Mouse (Mus musculus) liver, embryonic 16.5 days (tissue): Measurements from ENCODE around the gene Ccdc33. TPM values are rescaled to one million over a fixed set of nuclear protein-coding genes. Genes with fewer than 3 reads are reported as not detected.

Experiments
- ATAC-seq: fragments of 200-750 bp; cut with Nextera tagmentation; 2 replicates; pipeline ENCODE4 v1.8.0; 2017; ENCODE audit warnings: low read depth, mild to moderate bottlenecking, moderate number of reproducible peaks, moderate library complexity
- H3K27ac ChIP-seq: fragments of 300-500 bp; sonication (generic); 2 replicates; pipeline ENCODE4 v1.5.1; 2014; ENCODE audit warnings: mild to moderate bottlenecking, low read length
- H3K27me3 ChIP-seq: fragments of 300-500 bp; sonication (generic); 2 replicates; pipeline ENCODE4 v1.6.1; 2014; ENCODE audit warnings: low read depth, low read length, mixed read lengths; ENCODE audit not compliant: control insufficient read depth, insufficient read depth
- H3K36me3 ChIP-seq: fragments of 300-500 bp; sonication (generic); 2 replicates; pipeline ENCODE4 v1.6.1; 2014; ENCODE audit warnings: mild to moderate bottlenecking; ENCODE audit not compliant: control insufficient read depth, insufficient read depth
- H3K4me1 ChIP-seq: fragments of 300-500 bp; sonication (generic); 2 replicates; pipeline ENCODE4 v1.6.1; 2014; ENCODE audit warnings: low read depth, low read length, mixed read lengths; ENCODE audit not compliant: control insufficient read depth
- H3K4me2 ChIP-seq: fragments of 300-500 bp; sonication (generic); 2 replicates; pipeline ENCODE4 v1.6.1; 2014; ENCODE audit warnings: low read depth, low read length, mixed read lengths
- H3K4me3 ChIP-seq: fragments of 300-500 bp; sonication (generic); 2 replicates; pipeline ENCODE4 v1.5.1; 2014; ENCODE audit warnings: low read depth, mild to moderate bottlenecking, low read length
- H3K9ac ChIP-seq: fragments of 300-500 bp; sonication (generic); 2 replicates; pipeline ENCODE4 v1.6.1; 2014; ENCODE audit warnings: low read depth, low read length
- H3K9me3 ChIP-seq: fragments of 300-500 bp; sonication (generic); replicated peaks from 2 replicates; pipeline ENCODE4 v1.6.1; 2016; ENCODE audit warnings: low read length; ENCODE audit not compliant: control insufficient read depth
- WGBS: fragments of 180-500 bp; shearing (Covaris S2); extraction: QIAGEN DNeasy Blood & Tissue Kit; methylation state at CpG from one replicate; pipeline ENCODE4 v1.1.7; 2014; ENCODE audit not compliant: insufficient replicate concordance; 5-methylcytosine and 5-hydroxymethylcytosine counted together
- polyA plus RNA-seq: library from polyadenylated mRNA; unstranded; fragments of >200 nt; fragmentation: Nextera tagmentation; extraction: Ambion mirVana; gene quantifications from 2 replicates; pipeline ENCODE4 v1.2.1, GENCODE M21; 2015

The Ccdc33 gene
- polyA plus RNA-seq, 1 experiment from 2014 or later = not detected

DNA sequence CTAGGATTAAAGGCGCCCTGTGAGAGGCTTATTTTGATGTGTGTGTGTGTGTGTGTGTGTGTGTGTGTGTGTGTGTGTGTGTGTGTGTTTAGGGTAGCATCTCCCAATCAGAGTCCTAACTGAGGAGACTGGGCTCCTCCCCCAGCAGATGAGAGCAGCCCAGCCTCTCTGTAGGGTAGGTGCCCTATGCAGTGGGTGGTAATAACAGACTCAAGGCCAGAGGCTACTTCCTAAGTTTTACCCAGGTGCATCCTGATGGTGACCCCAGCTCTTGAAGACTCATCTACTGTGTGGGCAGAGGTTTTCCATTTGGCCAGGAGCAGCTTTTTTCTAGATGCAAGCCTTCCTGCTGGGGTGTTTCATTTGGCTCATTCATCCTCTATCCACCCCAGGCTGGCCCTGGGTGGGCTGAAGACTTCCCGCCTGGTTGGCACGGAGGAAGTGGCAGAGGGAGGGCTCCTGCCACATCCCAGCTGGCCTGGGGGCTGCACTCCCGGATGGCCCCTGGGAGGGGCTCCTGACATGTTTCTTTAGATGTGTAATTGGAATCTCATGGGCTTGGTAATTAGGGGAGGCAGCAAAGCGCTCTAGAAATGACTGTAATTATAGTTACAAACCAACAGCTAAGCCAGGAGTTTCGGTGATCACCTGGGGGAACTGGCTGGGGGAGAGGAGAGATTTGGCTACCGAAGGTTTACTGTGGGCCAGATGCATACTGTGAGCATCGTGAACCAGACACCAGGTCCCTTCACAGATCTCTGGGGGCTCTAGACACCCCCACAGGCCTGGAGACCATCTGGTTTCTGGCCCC is 125.6 kb downstream of the Ccdc33 start:
- H3K4me2 ChIP-seq = no peak overlapping the region
- WGBS = 46% methylated on average over 8 of the region's 8 CpGs
- H3K4me1 ChIP-seq = peaks cover 5% of the 10 kb centered on the region; the same call in 1 of the 2 replicates
- no peak overlapping the region for H3K27ac ChIP-seq
- no peak overlapping the region for H3K4me3 ChIP-seq
- H3K36me3 ChIP-seq = no peaks in the 10 kb centered on the region
- no peak overlapping the region for H3K9ac ChIP-seq
- no peaks in the 10 kb centered on the region for H3K9me3 ChIP-seq
- peaks cover 14% of the 10 kb centered on the region for H3K27me3 ChIP-seq
- no peak for ATAC-seq

DNA sequence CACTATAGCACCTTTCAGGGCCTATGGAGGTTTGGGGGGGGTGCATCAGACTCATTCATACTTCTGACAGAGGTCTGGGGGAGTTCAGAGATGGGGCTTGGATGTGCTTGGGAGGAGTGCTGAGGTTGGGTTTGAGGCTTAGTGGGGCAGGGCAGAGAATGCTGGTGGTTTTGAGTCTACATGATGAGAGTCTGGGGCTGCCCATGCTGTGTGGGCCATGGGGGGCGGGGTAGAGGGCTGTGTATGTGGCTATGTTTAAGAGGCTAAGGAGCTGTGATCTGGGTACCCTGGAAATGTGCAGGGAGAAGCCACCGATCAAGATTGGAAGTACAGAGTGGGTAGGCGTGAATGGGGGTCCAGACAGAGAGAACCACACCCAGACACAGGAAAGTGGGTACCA is 126.6 kb downstream of the Ccdc33 start:
- no peak for ATAC-seq
- WGBS = 51% methylated on average over 3 of the region's 3 CpGs
- Histone ChIP-seq H3K27ac (no peak overlapping the region), H3K27me3 (peaks cover 6% of the 10 kb centered on the region; the same call in 1 of the 2 replicates), H3K4me1 (no peaks in the 10 kb centered on the region), H3K4me3 (no peak overlapping the region), H3K9me3 (no peaks in the 10 kb centered on the region), H3K36me3 (no peaks in the 10 kb centered on the region), H3K9ac (no peak overlapping the region), H3K4me2 (no peak overlapping the region)

DNA sequence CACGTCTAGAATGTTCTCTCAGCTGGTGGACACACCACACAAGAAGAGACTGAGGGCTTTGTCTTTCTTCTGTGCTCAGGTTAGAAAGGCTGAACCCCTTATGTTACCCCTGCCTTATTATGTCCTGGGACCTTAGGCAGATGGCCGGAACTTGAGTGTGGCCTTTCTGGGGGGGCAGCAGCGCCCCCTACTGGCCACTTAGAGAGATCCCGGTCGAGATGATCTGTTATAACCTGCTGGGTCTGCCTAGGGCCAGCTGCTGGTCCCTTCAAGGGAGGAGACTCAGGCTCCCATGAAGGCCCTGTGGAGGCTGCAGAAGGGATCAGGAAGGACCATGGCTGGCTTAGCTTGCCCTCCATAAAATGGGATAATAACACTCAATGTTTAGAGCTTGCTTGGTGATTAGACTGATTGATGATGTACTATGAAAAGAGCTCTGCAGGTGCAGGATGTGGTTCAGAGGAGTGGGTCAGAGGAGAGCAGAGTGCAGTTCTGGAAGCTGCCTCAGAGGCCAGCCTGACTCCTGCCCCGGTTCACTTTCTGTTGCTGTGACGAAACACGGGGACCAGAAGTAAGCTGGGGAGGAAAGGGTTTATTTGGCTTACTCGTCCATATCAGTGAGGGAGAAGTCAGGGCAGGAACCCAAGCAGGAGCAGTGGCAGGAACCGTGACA is 128.0 kb downstream of the Ccdc33 start:
- Histone ChIP-seq H3K27me3 (no peaks in the 10 kb centered on the region), H3K27ac (no peak overlapping the region), H3K4me3 (no peak overlapping the region), H3K36me3 (no peaks in the 10 kb centered on the region), H3K9me3 (no peaks in the 10 kb centered on the region), H3K4me2 (no peak overlapping the region), H3K9ac (no peak overlapping the region), H3K4me1 (no peaks in the 10 kb centered on the region)
- 18% methylated on average over 10 of the region's 10 CpGs for WGBS
- ATAC-seq = no peak

DNA sequence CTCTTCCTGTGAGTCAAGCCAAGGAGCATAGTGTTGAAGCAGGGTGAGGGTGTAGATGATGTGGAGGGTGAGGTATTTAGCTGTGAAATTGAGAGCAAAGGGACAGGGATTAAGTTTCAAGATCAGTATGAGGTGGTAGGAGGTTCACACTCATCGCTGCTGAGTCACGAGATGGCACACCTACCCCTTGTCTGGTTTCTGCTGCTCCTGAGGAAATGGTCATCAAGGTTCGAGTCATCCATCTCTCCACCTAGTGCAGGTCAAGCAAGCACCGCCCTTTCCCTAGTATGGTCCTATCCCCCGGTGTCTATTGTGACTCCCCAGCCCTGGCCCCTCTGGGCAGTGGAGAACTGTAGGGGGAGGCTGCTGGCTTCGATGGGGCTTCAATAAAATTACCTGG is 129.3 kb downstream of the Ccdc33 start:
- no peak overlapping the region for H3K4me2 ChIP-seq
- no peaks in the 10 kb centered on the region for H3K36me3 ChIP-seq
- no peak overlapping the region for H3K4me3 ChIP-seq
- H3K9ac ChIP-seq = no peak overlapping the region
- no peak for ATAC-seq
- H3K27me3 ChIP-seq = no peaks in the 10 kb centered on the region
- WGBS = 68% methylated on average over 6 of the region's 6 CpGs
- H3K4me1 ChIP-seq = no peaks in the 10 kb centered on the region
- H3K27ac ChIP-seq = no peak overlapping the region
- no peaks in the 10 kb centered on the region for H3K9me3 ChIP-seq

DNA sequence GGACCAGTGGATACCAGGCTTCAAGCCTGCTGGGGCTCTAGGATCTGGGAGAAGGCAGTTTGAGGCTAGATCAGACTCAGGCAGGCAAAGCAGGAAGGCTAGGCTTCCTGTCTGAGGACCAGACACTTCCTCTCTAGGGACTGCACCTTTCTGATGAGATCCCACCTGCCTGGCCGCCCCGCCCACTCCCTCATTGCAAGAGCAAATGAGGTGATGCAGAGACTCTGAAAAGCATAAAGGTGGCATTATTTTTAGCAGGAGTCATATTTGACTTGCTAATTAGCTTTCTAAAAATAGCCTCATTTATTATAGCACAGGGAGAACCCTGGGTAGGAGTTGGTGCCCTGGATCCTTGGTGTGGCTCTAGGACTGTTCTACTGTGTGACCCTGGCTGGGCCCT is 130.5 kb downstream of the Ccdc33 start:
- H3K9ac ChIP-seq = no peak overlapping the region
- WGBS = 45% methylated on average over 2 of the region's 2 CpGs
- no peaks in the 10 kb centered on the region for H3K4me1 ChIP-seq
- H3K36me3 ChIP-seq = no peaks in the 10 kb centered on the region
- no peak overlapping the region for H3K4me3 ChIP-seq
- ATAC-seq = no peak
- H3K27ac ChIP-seq = no peak overlapping the region
- no peak overlapping the region for H3K4me2 ChIP-seq
- H3K9me3 ChIP-seq = no peaks in the 10 kb centered on the region
- H3K27me3 ChIP-seq = no peaks in the 10 kb centered on the region

DNA sequence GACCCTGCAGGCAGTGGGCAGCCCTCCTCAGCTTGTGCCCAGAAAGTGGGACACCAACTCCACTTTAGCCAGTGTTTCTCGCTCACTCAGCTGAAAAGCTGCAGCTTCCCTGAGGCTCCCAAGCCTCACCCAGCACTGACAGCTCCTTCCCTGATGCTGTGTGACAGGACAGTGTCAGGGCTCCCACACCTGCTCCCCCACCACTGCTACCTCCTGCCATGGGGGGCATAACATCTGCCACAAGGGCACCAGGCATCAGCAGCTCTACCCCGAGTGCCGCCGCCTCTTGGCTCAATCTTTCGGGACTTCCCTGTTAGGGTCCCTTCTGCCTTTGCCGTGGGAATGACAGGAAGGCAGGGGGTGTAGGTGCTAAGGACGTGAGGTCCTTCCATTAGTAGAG is 132.3 kb downstream of the Ccdc33 start:
- no peak for ATAC-seq
- no peak overlapping the region for H3K4me3 ChIP-seq
- H3K36me3 ChIP-seq = no peaks in the 10 kb centered on the region
- no peaks in the 10 kb centered on the region for H3K27me3 ChIP-seq
- H3K27ac ChIP-seq = no peak overlapping the region
- H3K9ac ChIP-seq = no peak overlapping the region
- no peaks in the 10 kb centered on the region for H3K4me1 ChIP-seq
- no peak overlapping the region for H3K4me2 ChIP-seq
- H3K9me3 ChIP-seq = no peaks in the 10 kb centered on the region
- 71% methylated on average over 7 of the region's 7 CpGs for WGBS

DNA sequence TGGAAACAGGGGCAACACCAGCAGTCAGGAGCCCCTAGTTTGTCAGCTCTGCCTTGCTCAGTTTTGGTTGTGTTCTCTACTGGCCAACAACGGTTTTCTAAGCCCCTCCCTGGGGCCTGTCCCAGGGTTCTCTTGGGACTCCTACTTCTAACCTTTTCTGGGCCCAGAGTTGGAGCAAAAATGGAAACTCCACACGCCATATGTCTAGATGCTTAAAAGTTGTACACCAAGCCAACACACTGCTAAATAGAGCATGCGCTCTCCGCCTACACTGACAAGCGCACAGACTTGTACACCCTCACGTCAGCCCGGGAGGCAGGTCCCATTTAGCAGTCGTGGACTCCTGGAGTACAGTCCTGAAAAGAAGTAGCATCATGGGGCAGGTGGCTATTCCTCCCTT is 133.3 kb downstream of the Ccdc33 start:
- 72% methylated on average over 8 of the region's 8 CpGs for WGBS
- H3K4me2 ChIP-seq = no peak overlapping the region
- no peak for ATAC-seq

DNA sequence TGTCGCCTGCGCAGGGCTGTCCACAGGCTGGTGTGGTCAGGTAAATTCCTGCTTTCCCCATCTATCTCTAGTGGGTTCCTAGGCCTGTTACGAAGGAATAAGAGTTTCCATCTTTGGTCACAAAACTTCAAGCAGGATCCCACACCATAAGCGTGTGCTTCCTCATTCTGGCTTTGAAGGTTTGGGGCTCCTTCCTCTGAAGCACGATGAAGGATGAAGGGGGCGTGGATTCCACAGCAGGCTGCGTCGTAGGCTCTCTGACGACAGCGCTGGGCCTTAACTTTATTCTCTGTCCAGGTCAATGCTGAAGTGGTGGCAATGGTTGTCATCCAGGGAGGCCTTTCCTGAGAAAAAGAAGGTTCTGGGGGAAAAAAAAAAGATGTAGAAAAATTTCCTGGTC is 138.1 kb downstream of the Ccdc33 start:
- WGBS = 41% methylated on average over 10 of the region's 10 CpGs
- Histone ChIP-seq H3K36me3 (no peaks in the 10 kb centered on the region), H3K4me2 (no peak overlapping the region), H3K27ac (no peak overlapping the region), H3K4me1 (no peaks in the 10 kb centered on the region), H3K4me3 (no peak overlapping the region), H3K9ac (no peak overlapping the region), H3K27me3 (no peaks in the 10 kb centered on the region), H3K9me3 (no peaks in the 10 kb centered on the region)
- no peak for ATAC-seq

More for the DNA sequence above, 133.3 kb downstream of the Ccdc33 start:
- H3K4me3 ChIP-seq = no peak overlapping the region
- no peaks in the 10 kb centered on the region for H3K9me3 ChIP-seq
- no peak overlapping the region for H3K27ac ChIP-seq
- H3K27me3 ChIP-seq = no peaks in the 10 kb centered on the region
- H3K36me3 ChIP-seq = no peaks in the 10 kb centered on the region
- no peak overlapping the region for H3K9ac ChIP-seq
- no peaks in the 10 kb centered on the region for H3K4me1 ChIP-seq

DNA sequence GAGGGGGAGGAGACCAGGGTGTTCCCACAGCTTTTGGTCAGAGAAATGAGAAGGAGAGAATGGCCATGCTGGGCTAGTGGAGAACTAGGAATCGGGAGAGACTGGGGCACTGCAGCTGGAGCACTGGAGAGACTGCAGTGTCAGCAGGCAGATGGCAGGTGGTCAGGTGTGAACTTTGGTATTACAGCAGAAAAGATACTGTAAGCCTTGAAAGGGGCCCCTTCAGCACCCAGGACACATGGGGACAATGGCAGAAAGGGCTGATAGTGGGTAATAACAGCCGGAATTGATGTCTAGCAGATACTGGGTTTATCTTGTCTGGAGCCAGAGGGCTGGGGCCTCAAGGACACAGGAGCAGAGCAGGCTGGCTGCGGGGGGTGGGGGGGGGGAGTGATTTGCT is 139.8 kb downstream of the Ccdc33 start:
- no peaks in the 10 kb centered on the region for H3K27me3 ChIP-seq
- no peak overlapping the region for H3K9ac ChIP-seq
- no peaks in the 10 kb centered on the region for H3K36me3 ChIP-seq
- no peaks in the 10 kb centered on the region for H3K4me1 ChIP-seq
- no peak overlapping the region for H3K4me3 ChIP-seq
- H3K4me2 ChIP-seq = no peak overlapping the region
- no peak overlapping the region for H3K27ac ChIP-seq
- ATAC-seq = no peak
- no peaks in the 10 kb centered on the region for H3K9me3 ChIP-seq
- WGBS = 38% methylated on average over 3 of the region's 3 CpGs
